Mouse (Mus musculus) hindbrain, embryonic 11.5 days (tissue): ENCODE measurements around the gene Prrt1. TPM values are rescaled to one million over a fixed set of nuclear protein-coding genes. Genes with fewer than 3 reads are reported as not detected.
A peak's percentile ranks its signal among the peaks of the same experiment; 100 is the strongest.

Experiments used
- ATAC-seq: fragments of 200-750 bp; cut with Nextera tagmentation; 2 replicates; pipeline ENCODE4 v1.8.0; 2017; ENCODE audit warnings: mild to moderate bottlenecking, moderate TSS enrichment, moderate library complexity; ENCODE audit not compliant: low FRiP score
- DNase-seq: peaks from one replicate; pipeline ENCODE4 v3.0.0-alpha.2; 2015; ENCODE audit warnings: low spot score
- H3K27ac ChIP-seq: fragments of 300-500 bp; sonication (generic); 2 replicates; pipeline ENCODE4 v1.5.1; 2014; ENCODE audit warnings: mild to moderate bottlenecking, low read depth, low read length
- H3K27me3 ChIP-seq: fragments of 300-500 bp; sonication (generic); 2 replicates; pipeline ENCODE4 v1.6.1; 2014; ENCODE audit warnings: mild to moderate bottlenecking, low read length, moderate library complexity, mixed read lengths; ENCODE audit not compliant: control insufficient read depth, insufficient read depth
- H3K36me3 ChIP-seq: fragments of 300-500 bp; sonication (generic); 2 replicates; pipeline ENCODE4 v1.6.1; 2014; ENCODE audit warnings: mild to moderate bottlenecking, low read length, moderate library complexity, mixed read lengths; ENCODE audit not compliant: control insufficient read depth, insufficient read depth
- H3K4me1 ChIP-seq: fragments of 300-500 bp; sonication (generic); replicated peaks from 2 replicates; pipeline ENCODE4 v1.6.1; 2014; ENCODE audit warnings: low read length, mixed read lengths; ENCODE audit not compliant: control insufficient read depth, insufficient read depth
- H3K4me2 ChIP-seq: fragments of 300-500 bp; sonication (generic); replicated peaks from 2 replicates; pipeline ENCODE4 v1.6.1; 2014; ENCODE audit warnings: mild to moderate bottlenecking, low read depth, low read length
- H3K4me3 ChIP-seq: fragments of 300-500 bp; sonication (generic); 2 replicates; pipeline ENCODE4 v1.5.1; 2014; ENCODE audit warnings: low read depth, low read length
- H3K9ac ChIP-seq: fragments of 300-500 bp; sonication (generic); 2 replicates; pipeline ENCODE4 v1.6.1; 2014; ENCODE audit warnings: low read depth, low read length
- H3K9me3 ChIP-seq: fragments of 300-500 bp; sonication (generic); 2 replicates; pipeline ENCODE4 v1.6.1; 2016; ENCODE audit warnings: low read length; ENCODE audit not compliant: control insufficient read depth
- WGBS: fragments of 180-500 bp; shearing (Covaris S2); extraction: QIAGEN DNeasy Blood & Tissue Kit; methylation state at CpG from one replicate; pipeline ENCODE4 v1.1.7; 2014; 5-methylcytosine and 5-hydroxymethylcytosine counted together
- polyA plus RNA-seq: library from polyadenylated mRNA; unstranded; fragments of >200 nt; fragmentation: Nextera tagmentation; extraction: Ambion mirVana; gene quantifications from 2 replicates; pipeline ENCODE4 v1.2.1, GENCODE M21; 2014

Prrt1 gene
- polyA plus RNA-seq, 1 experiment from 2014 or later, result 2.0 TPM

- Histone ChIP-seq H3K4me2 (peak overlapping the region; percentile 89), H3K9ac (peak overlapping the region; percentile 94), H3K4me3 (peak overlapping the region; percentile 67), H3K27ac (peak overlapping the region; percentile 99), H3K27me3 (no peaks in the 10 kb centered on the region), H3K36me3 (no peaks in the 10 kb centered on the region), H3K4me1 (peaks cover 27% of the 10 kb centered on the region), H3K9me3 (no peaks in the 10 kb centered on the region)
- no peak for DNase-seq
- whole genome bisulfite sequencing, result 3% methylated on average over 19 of the region's 19 CpGs
- ATAC-seq, result no peak
Observed at GRCm38 (mm10) chr17:34587814-34588213, 41.5 kb upstream of the Prrt1 start.

GRCm38 (mm10) chr17:34588767-34589166, 40.6 kb upstream of the Prrt1 start:
- WGBS, result 64% methylated on average over 3 of the region's 3 CpGs
- H3K9ac ChIP-seq, result no peak overlapping the region
- ATAC-seq (no peak), DNase-seq (no peak)
- H3K36me3 ChIP-seq, result no peaks in the 10 kb centered on the region
- no peak overlapping the region for H3K4me2 ChIP-seq
- no peak overlapping the region for H3K4me3 ChIP-seq
- H3K27ac ChIP-seq, result no peak overlapping the region
- H3K27me3 ChIP-seq, result no peaks in the 10 kb centered on the region
- H3K9me3 ChIP-seq, result no peaks in the 10 kb centered on the region
- peaks cover 27% of the 10 kb centered on the region for H3K4me1 ChIP-seq

GRCm38 (mm10) chr17:34589206-34589605, 40.1 kb upstream of the Prrt1 start:
- Histone ChIP-seq H3K9me3 (no peaks in the 10 kb centered on the region), H3K4me3 (no peak overlapping the region), H3K36me3 (no peaks in the 10 kb centered on the region), H3K4me1 (peaks cover 29% of the 10 kb centered on the region), H3K9ac (no peak overlapping the region), H3K27ac (no peak overlapping the region), H3K27me3 (no peaks in the 10 kb centered on the region), H3K4me2 (no peak overlapping the region)
- DNase-seq (no peak), ATAC-seq (no peak)
- 51% methylated on average over 7 of the region's 7 CpGs for WGBS

GRCm38 (mm10) chr17:34589681-34590101, 39.6 kb upstream of the Prrt1 start, which contains the start of gene Gpsm3:
Gene Gpsm3, plus strand, starts transcription at chr17:34589806.
- H3K4me2 ChIP-seq, result peak within 1 kb of the TSS; percentile 98
- H3K36me3 ChIP-seq, result no peaks in the 10 kb centered on the region
- peak within 1 kb of the TSS; percentile 2; the same call in 1 of the 2 replicates for H3K4me3 ChIP-seq
- WGBS, result 19% methylated on average over 7 of the region's 7 CpGs
- H3K4me1 ChIP-seq, result peaks cover 31% of the 10 kb centered on the region
- peak within 1 kb of the TSS; percentile 99; the same call in 1 of the 2 replicates for H3K9ac ChIP-seq
- ATAC-seq (no peak), DNase-seq (no peak)
- no peaks in the 10 kb centered on the region for H3K27me3 ChIP-seq
- H3K9me3 ChIP-seq, result no peaks in the 10 kb centered on the region
- H3K27ac ChIP-seq, result peak within 1 kb of the TSS; percentile 100

GRCm38 (mm10) chr17:34590154-34590987, 39.0 kb upstream of the Prrt1 start:
- H3K4me2 ChIP-seq, result peak overlapping the region; percentile 98
- 69% methylated on average over 15 of the region's 15 CpGs for WGBS
- H3K9ac ChIP-seq, result peak overlapping the region; percentile 99; the same call in 1 of the 2 replicates
- H3K27me3 ChIP-seq, result no peaks in the 10 kb centered on the region
- peak overlapping the region; percentile 100 for H3K27ac ChIP-seq
- H3K9me3 ChIP-seq, result no peaks in the 10 kb centered on the region
- H3K4me1 ChIP-seq, result peaks cover 33% of the 10 kb centered on the region
- ATAC-seq, result no peak
- DNase-seq, result no peak
- H3K36me3 ChIP-seq, result no peaks in the 10 kb centered on the region
- H3K4me3 ChIP-seq, result peak overlapping the region; percentile 2; the same call in 1 of the 2 replicates

GRCm38 (mm10) chr17:34591029-34591993, 38.0 kb upstream of the Prrt1 start, which contains the start of gene Pbx2:
Gene Pbx2, plus strand, starts transcription at chr17:34591266.
- peaks cover 29% of the 10 kb centered on the region for H3K4me1 ChIP-seq
- H3K27me3 ChIP-seq, result no peaks in the 10 kb centered on the region
- H3K9ac ChIP-seq, result peak within 1 kb of the TSS; percentile 99
- H3K4me3 ChIP-seq, result peak within 1 kb of the TSS; percentile 97
- DNase-seq (peak; percentile 70), ATAC-seq (peak; percentile 30)
- peak within 1 kb of the TSS; percentile 98 for H3K4me2 ChIP-seq
- H3K36me3 ChIP-seq, result no peaks in the 10 kb centered on the region
- 2% methylated on average over 20 of the region's 21 CpGs for WGBS
- H3K27ac ChIP-seq, result peak within 1 kb of the TSS; percentile 100
- H3K9me3 ChIP-seq, result no peaks in the 10 kb centered on the region

- peak; percentile 58 for ATAC-seq
- 1% methylated on average over 19 of the region's 35 CpGs for WGBS
- Histone ChIP-seq H3K27me3 (no peaks in the 10 kb centered on the region), H3K9ac (peak overlapping the region; percentile 99), H3K27ac (peak overlapping the region; percentile 100), H3K4me2 (peak overlapping the region; percentile 98), H3K4me3 (peak overlapping the region; percentile 97), H3K4me1 (peaks cover 28% of the 10 kb centered on the region), H3K36me3 (no peaks in the 10 kb centered on the region), H3K9me3 (no peaks in the 10 kb centered on the region)
- DNase-seq, result peak; percentile 92
Observed at GRCm38 (mm10) chr17:34591994-34592375, 37.3 kb upstream of the Prrt1 start.
